Mouse (Mus musculus): ENCODE measurements at regions not wholly inside any gene's neighbourhood (a gene's known extent, or its start where the extent isn't known, plus 50 kb on each side); places are given as distances from the start of the nearest gene placed in this dataset.
A peak's percentile ranks its signal among the peaks of the same experiment; 100 is the strongest.

DNA sequence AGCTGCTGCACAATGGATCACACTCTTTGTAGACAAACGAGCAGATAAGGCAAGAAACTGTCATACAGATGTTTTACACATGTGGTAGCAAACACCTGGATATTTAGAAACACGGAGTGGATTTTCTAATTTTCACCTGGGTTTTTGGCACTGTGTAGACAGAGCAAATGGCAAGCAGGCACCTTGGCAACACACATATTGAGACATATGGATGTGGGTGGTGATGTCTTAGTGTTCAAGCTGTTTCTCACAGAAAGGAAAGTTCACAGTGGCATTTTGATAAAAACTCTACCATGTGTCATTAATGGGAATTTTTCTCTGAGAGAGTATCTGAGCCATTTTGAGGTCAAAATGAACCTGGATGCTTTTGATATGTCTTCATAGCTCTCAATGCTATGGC, 417.9 kb upstream of the Megf9 start:
- WGBS (ENCODE audit: insufficient replicate concordance) = 43% methylated on average over 2 of the region's 2 CpGs
- no peaks in the 10 kb centered on the region for H3K36me3 ChIP-seq (ENCODE audit: control insufficient read depth, insufficient read depth)
- H3K27me3 ChIP-seq (ENCODE audit: control insufficient read depth, insufficient read depth, low read depth, low read length) = no peaks in the 10 kb centered on the region
- H3K4me2 ChIP-seq (ENCODE audit: low read depth, low read length) = no peak overlapping the region
- H3K4me3 ChIP-seq (ENCODE audit: low read depth, low read length) = no peak overlapping the region
- no peak for ATAC-seq (ENCODE audit: low read depth)
- no peak overlapping the region for H3K27ac ChIP-seq (ENCODE audit: low read length)
- no peak overlapping the region for H3K9ac ChIP-seq (ENCODE audit: low read depth, low read length)
- no peaks in the 10 kb centered on the region for H3K9me3 ChIP-seq (replicated peaks; ENCODE audit: control insufficient read depth, low read length)
- H3K4me1 ChIP-seq (ENCODE audit: control insufficient read depth, low read depth, low read length) = no peaks in the 10 kb centered on the region

DNA sequence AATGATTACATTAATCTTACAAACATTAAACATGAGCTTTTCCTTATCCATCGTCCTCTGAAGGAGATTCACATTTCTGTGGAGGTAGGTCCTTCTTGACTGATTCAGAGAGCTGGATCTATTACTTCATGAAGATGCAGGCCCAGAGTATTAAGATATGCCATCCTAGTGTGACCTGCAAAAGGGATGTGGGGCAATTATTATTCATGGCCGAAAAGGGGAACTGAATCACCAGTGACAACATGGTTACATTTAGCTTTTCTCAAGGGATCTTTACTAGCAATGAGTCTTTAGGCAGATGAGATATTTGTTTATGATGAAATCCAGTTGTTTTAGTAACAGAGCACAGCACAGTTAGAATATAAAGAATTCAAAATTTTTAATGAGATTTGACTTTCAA, 405.4 kb upstream of the Megf9 start:
- Histone ChIP-seq H3K4me3 (ENCODE audit: low read depth, low read length) (no peak overlapping the region), H3K36me3 (ENCODE audit: control insufficient read depth, insufficient read depth) (no peaks in the 10 kb centered on the region), H3K4me2 (ENCODE audit: low read depth, low read length) (no peak overlapping the region), H3K9ac (ENCODE audit: low read depth, low read length) (no peak overlapping the region), H3K27ac (ENCODE audit: low read length) (no peak overlapping the region), H3K27me3 (ENCODE audit: control insufficient read depth, insufficient read depth, low read depth, low read length) (no peaks in the 10 kb centered on the region), H3K4me1 (ENCODE audit: control insufficient read depth, low read depth, low read length) (no peaks in the 10 kb centered on the region), H3K9me3 (replicated peaks; ENCODE audit: control insufficient read depth, low read length) (no peaks in the 10 kb centered on the region)
- 54% methylated on average over 2 of the region's 2 CpGs for WGBS (ENCODE audit: insufficient replicate concordance)
- no peak for ATAC-seq (ENCODE audit: low read depth)

DNA sequence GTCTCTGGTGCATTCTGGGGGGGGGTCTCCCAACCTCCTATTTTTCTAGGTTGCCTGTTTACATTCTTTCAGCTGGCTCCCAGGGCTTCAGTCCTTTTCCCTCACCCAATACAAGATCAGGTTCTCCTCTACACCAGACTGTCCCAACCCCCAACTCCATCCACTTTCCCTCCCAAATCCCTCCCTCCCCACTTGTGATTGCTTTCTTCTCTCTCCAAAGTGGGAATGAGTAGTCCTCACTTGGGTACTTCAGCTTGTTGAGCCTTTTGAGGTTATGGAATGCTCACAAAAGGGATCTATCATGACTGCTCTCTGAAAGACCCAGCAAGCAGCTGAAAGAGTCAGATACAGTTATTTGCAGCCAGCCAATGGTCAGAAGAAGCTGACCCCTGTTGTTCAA, 399.3 kb upstream of the Megf9 start:
- ATAC-seq (ENCODE audit: low read depth) = no peak

DNA sequence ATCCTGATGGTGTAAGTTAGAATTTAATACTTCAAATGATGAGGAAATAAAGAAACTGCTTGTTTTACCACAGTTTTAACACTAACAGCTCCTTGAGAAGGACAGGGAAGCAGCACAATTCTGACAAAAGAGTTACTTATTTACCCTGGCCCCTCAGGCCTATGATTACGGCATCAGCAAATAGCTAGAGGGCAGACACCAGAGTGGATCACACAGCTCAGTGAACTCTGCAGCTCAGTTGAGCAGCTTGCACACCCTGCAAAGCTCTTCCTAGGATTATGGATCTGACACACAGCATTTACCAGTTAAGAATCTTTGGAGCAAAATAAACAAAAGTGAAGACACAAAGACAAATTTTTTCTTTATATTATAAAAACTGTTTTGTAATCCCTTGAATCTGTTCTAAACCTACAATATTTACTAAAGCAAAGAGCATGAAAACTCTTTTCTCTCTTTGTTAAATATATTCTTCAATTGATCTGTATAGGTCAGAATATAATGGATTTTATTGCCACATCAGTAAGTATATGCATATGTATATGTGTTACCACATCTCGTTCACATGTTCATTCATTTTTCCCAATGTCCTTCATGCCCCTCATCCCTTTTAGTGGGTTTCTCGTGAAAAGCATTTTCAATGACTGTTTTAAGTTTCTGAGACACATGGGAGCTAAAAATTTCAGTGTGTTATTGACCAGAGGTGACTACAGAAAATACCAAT, 387.3 kb upstream of the Megf9 start:
- Histone ChIP-seq H3K27ac (ENCODE audit: low read length) (no peak overlapping the region), H3K27me3 (ENCODE audit: control insufficient read depth, insufficient read depth, low read depth, low read length) (no peaks in the 10 kb centered on the region), H3K9me3 (replicated peaks; ENCODE audit: control insufficient read depth, low read length) (no peaks in the 10 kb centered on the region), H3K36me3 (ENCODE audit: control insufficient read depth, insufficient read depth) (no peaks in the 10 kb centered on the region), H3K4me1 (ENCODE audit: control insufficient read depth, low read depth, low read length) (no peaks in the 10 kb centered on the region), H3K4me2 (ENCODE audit: low read depth, low read length) (no peak overlapping the region), H3K9ac (ENCODE audit: low read depth, low read length) (no peak overlapping the region), H3K4me3 (ENCODE audit: low read depth, low read length) (no peak overlapping the region)
- peak; percentile 35; the same call in 1 of the 2 replicates for ATAC-seq (ENCODE audit: low read depth)
- WGBS (ENCODE audit: insufficient replicate concordance) = 52% methylated on average over 3 of the region's 3 CpGs

More for the DNA sequence above, 399.3 kb upstream of the Megf9 start:
- no peak overlapping the region for H3K4me3 ChIP-seq (ENCODE audit: low read depth, low read length)
- no peaks in the 10 kb centered on the region for H3K27me3 ChIP-seq (ENCODE audit: control insufficient read depth, insufficient read depth, low read depth, low read length)
- H3K9ac ChIP-seq (ENCODE audit: low read depth, low read length) = no peak overlapping the region
- no peaks in the 10 kb centered on the region for H3K9me3 ChIP-seq (replicated peaks; ENCODE audit: control insufficient read depth, low read length)
- H3K36me3 ChIP-seq (ENCODE audit: control insufficient read depth, insufficient read depth) = no peaks in the 10 kb centered on the region
- no peaks in the 10 kb centered on the region for H3K4me1 ChIP-seq (ENCODE audit: control insufficient read depth, low read depth, low read length)
- H3K27ac ChIP-seq (ENCODE audit: low read length) = no peak overlapping the region
- H3K4me2 ChIP-seq (ENCODE audit: low read depth, low read length) = no peak overlapping the region

DNA sequence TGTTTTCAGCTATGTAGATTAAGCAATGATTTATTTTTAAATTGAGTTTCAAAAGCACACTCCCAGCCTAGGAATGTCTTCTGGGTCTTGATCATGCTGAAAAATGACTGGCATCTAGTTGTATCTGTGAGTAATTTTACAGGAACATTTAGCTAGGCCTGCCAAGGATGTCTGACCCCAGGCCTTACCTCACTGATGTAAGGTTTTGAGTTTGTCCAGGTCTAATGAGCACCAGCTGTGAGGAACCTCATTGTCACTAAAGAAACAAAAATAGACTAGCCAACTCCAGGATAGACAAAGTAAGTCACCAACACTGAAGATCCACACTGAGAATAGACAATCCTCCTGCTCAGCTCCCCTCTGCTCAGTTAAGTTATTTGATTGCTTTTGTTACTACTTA, 379.8 kb upstream of the Megf9 start:
- Histone ChIP-seq H3K4me3 (ENCODE audit: low read depth, low read length) (no peak overlapping the region), H3K27me3 (ENCODE audit: control insufficient read depth, insufficient read depth, low read depth, low read length) (no peaks in the 10 kb centered on the region), H3K36me3 (ENCODE audit: control insufficient read depth, insufficient read depth) (no peaks in the 10 kb centered on the region), H3K9ac (ENCODE audit: low read depth, low read length) (no peak overlapping the region), H3K4me2 (ENCODE audit: low read depth, low read length) (no peak overlapping the region), H3K4me1 (ENCODE audit: control insufficient read depth, low read depth, low read length) (no peaks in the 10 kb centered on the region), H3K9me3 (replicated peaks; ENCODE audit: control insufficient read depth, low read length) (no peaks in the 10 kb centered on the region), H3K27ac (ENCODE audit: low read length) (no peak overlapping the region)
- no peak for ATAC-seq (ENCODE audit: low read depth)

DNA sequence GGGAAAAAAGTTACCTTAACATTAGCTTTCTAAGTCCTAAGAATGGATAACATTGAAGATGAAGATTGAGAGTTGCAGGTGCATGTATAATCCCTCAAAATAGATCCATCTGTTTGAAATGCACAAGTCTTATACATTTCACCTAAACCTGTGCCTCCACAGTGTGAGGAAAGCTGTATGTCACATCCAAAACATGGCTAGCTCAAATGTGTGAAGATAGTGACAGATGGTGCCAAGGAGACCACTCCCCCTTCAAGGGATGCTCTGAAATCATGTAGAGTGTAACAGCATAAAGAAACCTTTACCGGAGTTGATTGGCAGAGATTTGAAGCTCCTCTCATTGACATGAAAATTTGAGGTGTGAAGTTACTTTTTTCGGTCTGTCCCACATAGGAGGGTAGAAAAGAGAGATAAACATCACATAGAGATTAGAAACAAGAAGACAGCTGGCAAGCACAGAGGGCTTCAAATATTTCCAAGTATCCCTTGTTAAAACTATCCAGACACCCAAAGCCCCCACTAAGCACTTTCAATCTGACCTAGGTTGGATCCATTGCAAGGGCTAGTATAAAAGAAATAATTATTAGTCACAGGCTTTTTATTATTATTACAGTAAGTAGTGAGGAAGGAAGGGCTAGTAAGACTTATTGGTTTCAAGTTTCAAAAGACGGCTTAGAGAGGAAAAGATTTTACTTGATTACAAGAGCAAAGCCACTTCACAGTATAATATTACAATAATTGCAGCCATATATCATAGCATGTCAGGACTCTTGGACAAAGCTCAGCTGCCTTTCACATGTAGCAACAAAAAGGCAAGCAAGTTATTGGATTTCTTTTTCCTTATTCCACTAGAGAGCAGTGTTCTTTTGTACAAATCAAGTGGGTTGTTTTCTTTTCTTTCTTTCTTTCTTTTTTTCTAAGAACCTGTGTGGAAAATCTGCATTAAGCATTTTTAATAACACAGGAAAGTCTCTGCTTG, 372.3 kb upstream of the Megf9 start:
- no peaks in the 10 kb centered on the region for H3K27me3 ChIP-seq (ENCODE audit: control insufficient read depth, insufficient read depth, low read depth, low read length)
- no peak overlapping the region for H3K4me2 ChIP-seq (ENCODE audit: low read depth, low read length)
- ATAC-seq (ENCODE audit: low read depth) = no peak
- H3K9ac ChIP-seq (ENCODE audit: low read depth, low read length) = no peak overlapping the region
- no peaks in the 10 kb centered on the region for H3K9me3 ChIP-seq (replicated peaks; ENCODE audit: control insufficient read depth, low read length)
- H3K36me3 ChIP-seq (ENCODE audit: control insufficient read depth, insufficient read depth) = no peaks in the 10 kb centered on the region
- no peaks in the 10 kb centered on the region for H3K4me1 ChIP-seq (ENCODE audit: control insufficient read depth, low read depth, low read length)
- H3K27ac ChIP-seq (ENCODE audit: low read length) = no peak overlapping the region
- WGBS (ENCODE audit: insufficient replicate concordance) = 58% methylated on average over 3 of the region's 3 CpGs
- no peak overlapping the region for H3K4me3 ChIP-seq (ENCODE audit: low read depth, low read length)
